Mouse (Mus musculus) thymus, postnatal 10 days (tissue): Measurements from ENCODE around the gene Gstm2.
"Not testable (repeated sequence)": the region's sequence is repeated elsewhere in the genome, so short reads cannot be mapped to it uniquely, and the experiment has no call there.

Source experiments
- DNase-seq, 2 experiments: peaks; one replicate each; pipeline ENCODE4 v3.0.0; 2021; ENCODE audit warnings: low spot score in 2 of 2

The Gstm2 gene

DNA sequence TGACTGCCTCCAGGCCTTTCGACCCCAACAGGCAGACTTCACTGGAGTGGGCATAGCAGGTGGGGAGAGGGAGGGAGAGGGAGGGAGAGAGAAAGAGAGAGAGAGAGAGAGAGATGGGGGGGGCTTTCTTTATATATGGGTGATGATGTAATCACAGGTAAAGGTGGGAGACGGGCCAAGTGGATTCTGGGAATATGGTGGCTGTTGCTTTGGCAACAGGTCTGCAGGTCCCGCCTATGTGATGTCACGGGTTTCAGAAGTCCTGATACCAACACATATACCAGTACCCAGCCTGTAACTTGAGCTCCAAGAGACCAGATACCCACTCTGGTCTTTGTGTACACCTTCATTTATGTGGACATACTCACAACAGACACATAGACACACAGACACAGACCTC lies 10.3 kb upstream of the Gstm2 start:
- no peak for DNase-seq

DNA sequence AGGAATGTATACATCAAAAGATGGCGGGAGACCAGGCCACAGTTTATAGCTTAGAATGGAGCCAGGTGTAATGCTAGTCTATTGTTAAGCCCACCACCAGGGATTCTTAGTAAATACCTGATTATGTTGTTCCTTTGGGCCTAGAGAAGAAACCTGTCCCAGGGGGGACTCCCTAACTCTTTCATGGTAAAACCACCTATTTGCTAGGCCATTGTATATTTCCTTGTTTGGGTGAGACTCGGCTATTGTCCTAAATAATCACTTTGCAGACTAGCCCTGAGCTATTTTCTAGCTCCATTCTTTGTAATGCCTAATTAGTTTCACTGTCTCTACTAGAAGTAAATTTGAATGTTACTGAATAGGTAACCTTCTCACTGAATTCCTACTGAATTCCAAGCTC lies 9.7 kb upstream of the Gstm2 start:
- not testable (repeated sequence) for DNase-seq

DNA sequence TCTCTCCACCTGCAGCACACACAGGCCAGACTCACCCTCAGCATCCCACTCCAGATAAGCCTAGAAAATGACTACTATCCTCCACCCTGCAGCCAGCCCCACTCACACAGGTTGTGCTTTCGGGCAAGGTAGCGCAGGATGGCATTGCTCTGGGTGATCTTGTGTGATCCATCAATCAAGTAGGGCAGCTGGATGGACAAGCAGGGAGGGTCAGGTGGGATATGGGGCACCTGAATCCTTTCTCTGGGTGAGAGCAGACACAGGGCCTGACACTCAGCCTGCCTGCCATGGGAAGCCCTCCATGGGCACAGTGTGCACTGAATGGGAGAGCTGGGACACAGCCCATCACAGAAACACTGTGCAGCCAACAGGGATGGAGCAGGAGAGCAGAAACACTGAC lies 1.1 kb downstream of the Gstm2 start:
- not testable (repeated sequence) for DNase-seq

DNA sequence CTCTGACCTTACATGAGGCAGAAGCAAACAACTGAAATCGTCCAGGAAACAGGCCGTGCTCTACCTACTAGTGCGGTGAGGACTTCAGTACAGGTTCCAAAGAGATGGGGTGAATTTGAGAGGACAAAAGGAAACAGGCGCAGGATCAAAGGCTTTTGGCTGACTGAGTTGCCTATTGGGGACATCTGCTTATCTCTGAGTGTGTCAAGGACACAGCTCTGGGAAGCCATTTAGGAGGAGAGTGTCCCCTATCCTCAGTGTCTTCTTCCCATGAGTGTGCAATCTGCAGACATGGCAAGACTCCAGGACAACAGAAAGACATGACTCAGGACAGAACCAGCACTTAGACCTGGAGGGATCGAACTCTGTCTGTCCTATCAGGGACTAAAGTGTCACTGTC lies 1.8 kb downstream of the Gstm2 start:
- DNase-seq, result no peak

DNA sequence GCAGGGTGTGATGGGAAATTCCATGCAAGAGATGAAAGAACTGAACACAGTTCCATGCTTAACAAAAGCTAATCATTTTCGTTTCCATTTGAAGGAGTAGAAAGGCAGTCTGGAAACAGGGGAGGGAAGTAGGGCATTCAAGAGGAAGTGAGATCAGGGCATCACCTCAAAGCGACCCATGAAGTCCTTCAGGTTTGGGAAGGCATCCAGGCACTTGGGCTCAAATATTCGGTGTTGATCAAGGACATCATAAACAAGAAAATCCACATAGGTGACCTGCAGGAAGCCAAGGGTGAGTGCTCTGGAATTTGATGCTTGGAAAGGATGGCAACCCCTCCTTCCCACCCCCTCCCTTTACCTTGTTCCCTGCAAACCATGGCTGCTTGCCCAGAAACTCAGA lies 2.5 kb downstream of the Gstm2 start:
- DNase-seq, result no peak

DNA sequence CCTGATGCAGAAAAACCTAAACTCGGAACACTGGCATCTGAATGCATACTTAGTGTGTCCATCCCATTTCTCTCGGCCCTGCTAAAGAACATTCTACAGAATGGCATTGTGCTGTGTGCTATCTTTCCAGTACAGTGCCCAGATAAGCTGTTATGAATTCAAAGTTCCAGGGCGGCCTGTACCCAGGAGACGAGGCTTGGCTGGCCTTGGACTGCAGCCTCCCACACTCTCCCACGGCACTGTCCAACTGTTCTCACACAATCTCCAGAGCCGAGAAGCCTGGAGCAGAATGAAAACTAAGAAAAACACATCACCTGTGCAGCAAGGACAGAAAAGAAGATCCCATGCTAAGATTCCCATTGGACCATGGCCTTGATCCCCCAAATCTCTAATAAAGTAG lies 3.5 kb downstream of the Gstm2 start:
- DNase-seq, result no peak

DNA sequence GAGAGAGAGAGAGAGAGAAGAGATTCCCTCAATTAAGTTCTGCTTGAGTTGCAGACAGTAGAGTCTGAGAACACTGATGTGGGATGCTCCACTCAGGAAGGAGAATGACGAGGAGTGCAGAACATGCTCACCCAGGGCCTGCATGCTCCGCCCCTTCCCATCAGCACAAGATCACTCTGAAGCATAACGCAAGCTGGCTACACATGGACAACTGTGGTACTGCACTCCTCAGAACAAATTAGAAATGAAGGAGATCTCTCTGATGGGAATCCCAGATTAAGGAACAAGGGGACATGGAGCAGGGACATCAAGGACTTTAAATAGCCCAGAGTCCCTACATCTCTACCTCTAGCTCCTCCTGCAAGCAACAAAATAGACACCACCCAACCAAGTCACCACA lies 5.0 kb downstream of the Gstm2 start:
- no peak for DNase-seq

DNA sequence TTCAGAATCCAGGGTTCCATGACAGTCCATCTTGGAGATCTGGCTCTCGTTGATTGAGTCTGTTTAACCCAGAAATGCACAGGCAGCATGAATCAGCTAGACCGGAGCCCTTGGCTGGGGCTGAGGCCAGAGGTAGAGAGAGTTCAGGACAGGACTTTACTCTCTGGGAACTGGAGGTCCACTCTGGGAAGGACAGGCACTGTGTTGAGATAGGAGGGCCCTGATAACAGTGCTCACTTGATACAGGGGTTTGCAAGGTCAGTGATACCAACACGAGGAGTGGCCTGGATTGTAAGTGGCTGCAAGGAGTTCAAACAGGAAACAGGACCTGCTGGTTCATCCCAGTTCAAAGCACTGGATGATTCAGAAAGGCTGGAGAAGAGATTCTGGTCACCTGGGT lies 8.6 kb downstream of the Gstm2 start:
- no peak for DNase-seq

DNA sequence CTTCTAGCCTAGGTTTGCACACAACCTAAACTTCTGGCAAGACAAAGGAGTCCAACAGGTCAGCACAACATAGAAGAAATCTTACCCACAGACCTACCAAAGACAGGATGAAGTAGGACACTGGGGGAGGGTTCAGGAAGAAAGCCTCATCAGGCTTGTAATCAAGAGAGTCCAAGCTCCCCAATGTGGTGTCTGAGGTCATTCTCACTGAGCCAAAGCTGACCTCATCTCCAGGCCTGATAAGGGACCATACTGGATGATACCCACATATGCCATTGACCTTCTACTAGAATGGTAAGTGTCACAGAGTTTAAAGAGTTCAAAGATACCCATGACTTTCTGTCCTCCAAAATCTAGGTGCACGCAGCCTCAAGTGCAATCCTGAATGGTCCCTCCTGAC lies 12.0 kb downstream of the Gstm2 start:
- no peak for DNase-seq

DNA sequence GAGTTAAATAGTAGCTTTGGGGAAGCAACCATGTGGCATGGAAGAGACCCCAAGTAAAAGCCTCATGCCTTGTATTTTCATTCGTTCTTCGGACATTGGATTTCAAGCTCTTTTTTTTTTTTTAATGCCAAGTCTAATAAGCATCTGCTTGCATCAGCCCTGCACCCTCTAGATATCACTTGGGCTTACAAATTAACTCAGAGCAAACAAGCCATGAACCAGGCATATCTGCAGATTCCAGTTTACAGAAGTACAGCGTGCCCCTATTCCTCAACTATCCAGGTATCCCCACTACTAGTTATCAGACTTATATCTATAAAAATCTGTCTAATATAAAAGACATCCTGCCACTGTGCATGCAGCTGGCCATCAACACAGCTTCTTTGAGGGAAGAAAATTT lies 14.2 kb downstream of the Gstm2 start:
- no peak for DNase-seq

DNA sequence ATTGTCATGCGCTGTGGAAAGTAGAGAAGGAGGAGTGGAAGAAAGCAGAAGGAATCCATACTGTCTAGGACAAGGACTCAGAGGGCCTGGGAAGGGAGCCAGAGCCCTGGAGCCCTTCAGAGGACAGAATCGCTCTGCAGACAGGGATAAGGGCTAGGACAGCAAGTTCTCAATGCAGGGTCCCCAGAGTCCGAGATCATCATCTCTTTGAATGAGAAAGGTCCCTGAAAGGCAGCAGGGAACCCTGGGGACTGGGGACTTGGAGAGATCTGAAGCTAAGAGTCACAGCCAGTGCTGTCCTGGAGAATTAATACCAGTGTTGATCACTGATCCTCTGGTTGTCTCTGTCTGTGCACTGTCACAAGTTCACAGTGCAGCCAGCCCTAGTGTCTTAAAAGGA lies 15.2 kb downstream of the Gstm2 start:
- not testable (repeated sequence) for DNase-seq

DNA sequence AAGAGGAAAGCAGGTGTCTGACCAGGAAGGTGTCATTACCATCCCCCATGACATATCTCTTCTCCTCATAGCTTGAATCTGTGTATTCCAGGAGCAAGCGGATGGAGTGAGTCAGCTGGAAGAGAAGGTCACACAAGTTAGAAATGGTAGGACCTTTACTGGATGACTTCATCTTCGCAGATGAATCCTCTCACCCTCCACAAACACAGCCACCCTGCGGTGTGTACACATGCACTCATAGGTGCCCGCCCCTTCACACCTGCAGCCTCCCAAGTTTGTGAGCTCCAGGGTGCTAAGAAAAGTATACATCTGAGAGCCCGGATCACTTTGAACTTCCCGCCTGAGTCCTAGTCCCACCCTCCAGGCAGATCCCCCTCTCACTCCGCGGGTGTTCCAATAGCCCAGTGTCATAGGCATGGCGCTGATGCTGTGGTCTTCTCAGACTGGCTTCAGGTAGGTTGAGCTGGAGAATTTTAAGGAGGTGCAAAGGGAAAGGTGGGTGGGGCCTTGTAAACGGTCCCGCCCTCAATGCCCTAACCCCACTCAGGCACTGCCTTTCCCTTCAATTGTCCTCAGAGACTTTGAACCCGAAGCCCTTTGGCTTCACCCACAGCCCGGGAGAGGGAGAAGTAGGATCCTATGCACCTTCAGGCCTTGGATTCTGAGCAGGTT lies 17.4 kb downstream of the Gstm2 start, which contains the start of gene Gstm3:
Gene Gstm3 (minus strand): TSS at position 560 of the 672 bp plus-strand sequence.
- DNase-seq, result no peak

DNA sequence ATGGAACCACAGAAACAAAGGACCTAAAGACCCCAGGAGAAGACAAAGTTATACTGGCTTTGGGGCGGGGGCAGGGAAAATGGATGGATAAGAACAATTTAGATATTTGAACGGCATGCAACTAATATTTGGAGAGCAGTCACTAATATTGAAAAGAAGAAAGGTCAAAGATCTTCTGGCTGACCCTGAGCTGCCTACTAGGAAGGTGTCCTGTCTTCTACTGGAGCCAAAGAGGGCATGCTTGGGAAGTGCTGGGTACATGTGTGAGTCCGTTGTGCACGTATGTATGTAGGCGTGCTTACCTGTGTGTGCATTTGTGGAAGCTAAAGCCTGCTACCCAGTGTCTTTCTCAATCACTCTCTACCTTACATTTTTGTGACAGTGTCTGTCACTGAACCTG lies 19.6 kb downstream of the Gstm2 start:
- no peak for DNase-seq

DNA sequence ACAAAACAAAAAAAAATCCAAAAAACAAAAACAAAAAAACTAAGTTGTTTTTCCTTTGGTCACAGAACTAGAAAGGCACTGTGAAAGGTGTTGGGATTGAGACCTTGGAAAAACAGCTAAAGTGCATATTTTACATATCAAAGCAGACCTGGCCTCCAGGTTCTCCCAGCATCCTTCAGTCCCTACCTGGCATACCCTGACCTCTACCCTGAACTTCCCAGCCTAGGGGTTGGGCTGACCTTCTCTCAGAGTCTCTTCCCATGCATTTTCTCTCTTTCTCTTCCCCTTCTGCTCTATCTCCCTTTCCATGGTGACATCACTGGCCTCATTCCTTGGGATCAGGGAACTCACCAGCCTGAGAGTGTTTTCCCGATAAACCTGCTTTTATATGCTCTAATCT lies 20.7 kb downstream of the Gstm2 start:
- DNase-seq, result no peak

DNA sequence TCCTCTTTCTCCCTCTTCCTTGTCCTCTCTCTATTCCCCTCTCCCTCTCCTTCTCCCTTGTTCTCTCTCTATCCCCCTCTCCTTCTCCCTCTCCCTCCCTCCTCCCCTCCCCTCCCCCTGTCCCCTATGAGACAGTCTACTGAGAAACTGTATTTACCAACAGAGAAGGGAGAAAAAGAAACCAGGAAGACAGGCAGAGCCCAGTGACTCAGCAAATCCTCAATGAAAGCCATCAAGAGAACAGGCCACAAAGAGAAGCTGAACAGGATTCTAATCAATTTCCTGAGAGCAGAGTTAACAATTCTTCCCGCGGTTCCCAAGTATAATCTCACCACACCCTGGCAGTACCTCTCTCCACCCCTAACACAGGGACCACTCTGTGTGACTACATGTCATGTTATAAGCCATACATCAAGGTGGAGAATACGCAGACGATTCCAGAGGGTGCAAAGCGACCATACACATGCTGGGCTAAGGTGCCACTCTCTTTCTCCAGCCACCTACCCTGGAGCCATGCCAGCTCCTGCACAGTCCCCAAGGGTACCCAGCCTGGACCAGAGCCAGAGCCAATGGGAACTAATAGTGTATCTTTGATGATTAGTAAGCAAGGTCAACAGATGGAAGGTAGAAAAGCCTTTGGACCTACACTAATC lies 21.5 kb downstream of the Gstm2 start:
- DNase-seq, result no peak

DNA sequence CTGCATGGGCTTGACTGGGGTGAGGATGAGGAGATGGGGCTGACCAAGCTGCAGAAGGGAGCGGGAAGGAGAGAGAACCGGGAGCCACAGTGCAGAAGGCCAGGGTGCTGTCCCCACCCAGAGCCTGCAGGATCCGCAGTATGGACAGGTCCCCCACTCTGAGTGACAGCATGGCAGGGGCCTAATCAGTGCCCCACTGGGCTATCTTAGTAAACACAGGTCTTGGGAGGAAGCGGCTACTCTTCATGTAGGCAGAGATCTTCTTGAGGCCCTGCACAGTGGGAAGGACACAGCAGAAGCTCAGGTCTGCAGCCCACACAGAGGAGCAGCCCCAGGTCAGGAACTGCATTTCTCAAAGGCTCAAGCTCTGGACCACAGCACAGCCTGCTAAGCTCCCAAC lies 22.2 kb downstream of the Gstm2 start:
- DNase-seq, result no peak

DNA sequence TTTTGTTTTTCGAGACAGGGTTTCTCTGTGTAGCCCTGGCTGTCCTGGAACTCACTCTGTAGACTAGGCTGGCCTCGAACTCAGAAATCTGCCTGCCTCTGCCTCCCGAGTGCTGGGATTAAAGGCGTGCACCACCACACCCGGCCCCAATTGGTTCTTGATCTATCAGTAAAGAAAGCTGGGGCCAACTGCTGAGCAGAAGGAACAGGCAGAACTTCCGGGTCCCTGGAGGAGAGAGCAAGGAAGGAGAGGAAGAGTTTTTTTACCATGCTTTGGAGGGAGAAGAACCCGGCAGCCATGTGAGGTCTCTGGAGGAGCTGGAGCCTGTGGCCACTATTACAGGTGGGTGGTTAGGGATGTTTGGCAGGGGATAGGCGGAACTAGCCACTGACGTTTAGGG lies 31.0 kb downstream of the Gstm2 start:
- DNase-seq, result not testable (repeated sequence)

DNA sequence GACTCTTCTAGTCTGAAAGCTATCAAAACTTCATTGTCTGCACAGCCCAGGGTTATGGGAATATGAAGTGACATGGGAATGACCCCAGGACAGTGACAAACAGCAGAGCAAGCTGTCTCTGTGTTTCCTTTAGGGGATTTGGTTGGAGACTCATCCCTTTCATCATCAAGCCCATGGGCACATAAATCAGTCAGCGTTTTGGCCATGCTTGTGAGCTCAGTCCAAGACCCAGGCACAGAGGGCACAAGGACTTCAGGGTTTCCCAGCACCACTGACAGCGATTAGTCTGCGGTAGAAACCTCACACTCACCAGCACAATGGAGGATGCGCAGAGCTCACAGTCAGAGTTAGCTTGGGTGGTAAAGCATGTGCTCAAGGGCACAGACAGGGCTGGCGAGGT lies 32.3 kb downstream of the Gstm2 start:
- DNase-seq, result no peak

DNA sequence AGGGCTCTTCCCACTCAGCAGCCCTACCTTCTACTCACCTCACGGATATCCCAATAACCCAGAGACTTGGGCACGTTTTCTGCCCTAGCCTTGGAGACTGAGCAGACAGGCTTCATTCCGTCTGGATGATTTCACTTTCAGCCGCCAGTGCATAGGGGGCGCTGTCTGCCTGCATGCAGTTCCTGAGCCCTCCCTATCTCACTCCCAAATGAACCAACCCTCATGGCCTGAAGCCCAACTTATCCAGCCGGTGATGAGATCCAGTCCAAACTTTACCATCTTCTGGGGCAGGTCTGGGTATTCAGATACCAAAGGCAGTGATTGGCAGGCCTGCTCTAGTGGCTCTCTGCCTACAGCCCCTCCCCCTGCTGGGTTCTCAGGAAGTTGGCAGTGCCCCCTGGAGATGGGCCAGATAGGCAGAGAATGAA lies 32.9 kb downstream of the Gstm2 start:
- DNase-seq, result peak in 1 of 2 experiments; percentile 45

DNA sequence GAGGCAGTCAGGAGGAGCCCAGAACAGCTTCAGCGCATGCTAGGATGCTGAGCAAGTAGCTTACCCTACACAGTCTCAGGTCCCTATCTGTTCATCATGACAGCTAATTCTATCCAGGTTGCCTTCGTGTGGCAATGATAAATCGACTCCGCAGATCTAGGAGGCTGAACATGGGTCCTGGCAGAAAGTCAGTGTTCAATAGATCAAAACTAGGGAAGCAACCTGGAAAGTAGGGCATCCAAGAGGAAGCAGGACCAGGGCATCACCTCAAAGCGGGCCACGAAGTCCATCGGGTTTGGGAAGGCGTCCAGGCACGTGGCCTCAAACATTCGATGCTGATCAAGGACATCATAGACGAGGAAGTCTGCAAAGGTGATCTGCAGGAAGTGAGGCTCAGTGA lies 35.7 kb downstream of the Gstm2 start:
- DNase-seq, result no peak

DNA sequence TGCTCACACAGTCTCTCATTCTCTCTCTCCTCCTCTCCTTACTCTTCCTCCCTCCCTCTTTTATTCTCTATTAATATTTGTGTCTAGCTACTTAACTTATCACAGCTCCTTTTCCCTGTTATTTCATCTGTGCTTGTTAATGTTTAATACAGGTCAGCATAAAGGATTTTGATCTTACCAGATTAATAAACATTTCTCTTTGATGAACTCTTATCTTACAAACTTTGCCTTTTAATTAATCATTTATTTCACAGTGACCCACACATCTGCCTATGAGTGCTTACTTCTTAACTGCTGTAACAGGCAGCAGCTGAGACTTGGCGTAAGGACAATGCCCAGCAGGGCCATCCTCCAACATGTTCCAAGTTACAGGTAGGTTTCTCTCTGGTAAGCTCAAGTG lies 36.8 kb downstream of the Gstm2 start:
- DNase-seq, result not testable (repeated sequence)

DNA sequence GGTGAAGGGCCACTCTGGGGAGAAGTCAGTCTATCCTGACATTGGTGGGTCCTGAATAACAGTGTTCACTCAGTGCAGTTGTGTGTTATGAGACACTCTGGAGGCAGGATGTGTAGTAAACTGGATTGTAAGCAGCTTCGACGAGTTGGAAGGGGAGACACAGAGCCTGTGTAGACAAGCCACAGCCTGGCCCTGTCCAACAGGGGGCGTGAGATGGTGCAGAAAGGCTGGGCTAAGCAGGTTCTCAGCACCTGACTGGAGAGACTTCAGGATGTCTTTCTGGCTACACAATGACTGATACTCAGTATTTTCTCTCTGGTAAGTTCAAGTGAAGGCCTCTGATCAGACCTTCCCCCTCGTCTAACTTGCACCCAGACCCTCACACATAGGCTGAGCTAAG lies 40.5 kb downstream of the Gstm2 start:
- DNase-seq, result no peak

DNA sequence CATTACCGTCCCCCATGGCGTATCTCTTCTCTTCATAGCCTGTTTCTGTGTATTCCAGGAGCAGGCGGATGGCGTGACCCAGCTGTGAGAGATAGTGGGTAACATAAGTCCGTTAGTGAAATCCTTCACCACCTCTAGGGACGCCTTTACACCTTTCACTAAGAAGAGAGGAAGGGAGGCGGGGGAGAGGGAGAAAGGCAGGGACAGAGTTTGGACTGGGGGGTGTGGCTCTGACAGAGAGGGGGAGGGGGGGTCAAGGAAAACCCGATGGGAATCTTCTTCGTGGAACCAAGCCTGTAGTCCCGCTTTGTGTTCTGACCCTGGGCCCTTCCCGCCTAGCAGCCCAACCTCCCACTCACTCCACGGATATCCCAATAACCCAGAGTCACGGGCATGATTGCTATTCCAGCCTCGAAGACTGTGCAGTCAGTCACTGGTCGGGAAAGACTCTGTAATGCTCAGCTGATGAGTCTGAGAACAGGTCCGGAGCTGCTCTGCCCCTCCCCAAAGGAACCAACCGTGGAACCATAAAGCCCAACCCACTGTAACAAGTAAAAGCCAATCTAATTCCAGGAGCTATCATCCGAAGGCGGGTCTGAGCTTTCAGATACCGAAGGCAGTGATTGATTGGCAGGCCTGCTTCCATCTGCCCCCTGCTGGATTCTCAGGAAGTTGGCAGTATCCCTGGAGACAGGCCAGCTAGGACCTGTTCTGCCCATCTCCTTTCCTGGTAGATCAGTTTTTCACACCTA lies 42.8 kb downstream of the Gstm2 start, which contains the start of gene Gstm6:
Gene Gstm6 (minus strand): TSS at position 511 of the 752 bp plus-strand sequence.
- no peak for DNase-seq
